Mouse (Mus musculus) kidney, adult 2 months (tissue): Measurements from ENCODE around the gene Fkbp10.

ENCODE experiments used
- CTCF ChIP-seq: fragments of 200-500 bp; conservative IDR thresholded peaks from 2 replicates; pipeline ENCODE4 v1.5.1; 2011; ENCODE audit warnings: low read depth, mild to moderate bottlenecking, control low read depth, low read length, moderate library complexity, mixed read lengths; ENCODE audit not compliant: insufficient read depth, insufficient read length
- POLR2A ChIP-seq: fragments of 200-500 bp; IDR thresholded peaks from one replicate; pipeline ENCODE4 v1.6.1; 2011; ENCODE audit warnings: low read depth, low read length, control low read depth

DNA sequence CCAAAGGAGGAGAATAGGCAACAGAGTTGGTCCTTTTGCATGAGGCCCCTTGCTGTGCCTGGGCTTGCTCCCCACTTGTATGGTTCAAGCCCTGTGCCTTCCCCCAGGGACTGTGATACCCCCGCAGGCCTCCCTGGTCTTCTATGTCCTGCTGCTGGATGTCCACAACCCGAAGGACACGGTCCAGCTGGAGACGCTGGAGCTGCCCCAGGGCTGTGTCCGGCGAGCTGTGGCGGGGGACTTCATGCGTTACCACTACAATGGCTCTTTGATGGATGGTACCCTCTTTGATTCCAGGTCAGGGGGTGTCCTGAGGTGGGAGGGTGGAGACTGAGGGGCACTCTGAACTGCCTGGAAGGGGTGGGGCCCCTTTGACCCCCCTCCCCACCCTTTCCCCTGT, 6.0 kb downstream of the Fkbp10 start:
- TF ChIP-seq POLR2A (no peak), CTCF (no peak)
